Mouse (Mus musculus): ENCODE data around the gene Galnt10.

The Galnt10 gene

DNA sequence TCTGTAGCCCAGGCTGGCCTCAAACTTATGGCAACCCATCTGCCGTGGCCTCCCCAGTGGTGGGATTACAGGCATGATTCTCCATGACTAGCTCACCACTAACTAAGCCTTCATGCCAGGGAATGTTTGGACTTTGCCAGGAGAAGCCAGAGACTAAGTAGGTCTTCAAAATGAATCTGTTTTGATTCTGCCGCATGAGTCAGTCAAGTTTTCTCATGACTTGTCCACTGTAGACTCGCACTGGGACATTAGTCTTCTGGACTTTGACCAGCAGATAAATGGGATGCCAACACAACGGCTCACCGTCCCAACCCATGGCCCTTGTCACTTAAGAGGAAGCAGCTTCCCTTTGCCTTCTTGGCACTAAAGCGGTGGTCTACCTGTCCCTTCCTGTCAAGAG lies 49.2 kb downstream of the Galnt10 start:
- DNase-seq = no peak

DNA sequence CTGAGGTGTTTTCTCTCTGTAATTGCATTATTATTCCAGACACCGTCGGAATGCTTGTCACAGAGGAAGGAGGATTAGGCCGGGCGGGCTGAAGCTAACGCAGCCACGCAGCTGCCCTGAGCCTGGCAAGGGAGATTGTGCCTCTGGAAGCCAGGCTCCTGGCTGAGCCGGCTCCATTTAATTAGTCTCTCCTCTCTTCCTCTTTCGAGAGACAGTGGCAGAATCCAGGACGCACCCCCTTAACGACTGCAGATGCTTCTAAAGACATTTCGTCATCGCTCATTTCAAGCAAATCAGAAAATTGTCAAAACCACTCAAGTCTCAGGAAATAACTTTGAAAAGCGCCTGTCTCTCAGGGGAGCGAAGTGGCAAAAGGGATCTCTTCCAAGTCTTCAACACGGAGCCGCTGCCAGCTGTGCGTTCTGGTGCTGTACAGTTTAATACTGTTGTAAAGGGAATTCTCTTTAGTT lies 51.0 kb downstream of the Galnt10 start:
- no peak for DNase-seq

DNA sequence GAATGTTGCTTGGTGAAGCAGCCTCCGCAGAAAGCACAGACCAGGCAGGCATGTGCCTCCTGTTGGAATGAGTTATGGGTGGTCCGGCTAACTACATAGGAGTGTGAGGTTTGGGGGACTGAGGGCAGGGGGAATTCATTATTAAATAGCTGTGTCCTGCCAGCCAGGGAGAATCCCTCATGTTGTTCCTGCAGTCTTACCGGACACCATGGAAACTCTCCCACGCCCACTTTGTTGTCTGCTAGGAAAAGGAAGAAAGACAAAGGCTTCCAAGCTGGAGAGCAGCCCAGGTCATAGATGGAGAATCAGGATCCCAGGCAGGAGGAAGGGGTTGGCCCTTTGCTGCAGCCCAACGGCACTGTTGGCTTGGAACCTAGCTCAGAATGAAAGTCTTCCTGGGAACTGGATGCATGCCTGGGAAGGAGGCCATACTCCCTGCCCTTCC lies 51.6 kb downstream of the Galnt10 start:
- no peak for DNase-seq

GRCm38 (mm10) chr11:57700114-57700513 lies 54.9 kb downstream of the Galnt10 start:
- no peak for DNase-seq

GRCm38 (mm10) chr11:57701193-57701925 lies 56.1 kb downstream of the Galnt10 start:
- DNase-seq = peak; percentile 8

GRCm38 (mm10) chr11:57701956-57702355 lies 56.7 kb downstream of the Galnt10 start:
- no peak for DNase-seq

GRCm38 (mm10) chr11:57706620-57707019 lies 61.4 kb downstream of the Galnt10 start:
- DNase-seq = no peak

DNA sequence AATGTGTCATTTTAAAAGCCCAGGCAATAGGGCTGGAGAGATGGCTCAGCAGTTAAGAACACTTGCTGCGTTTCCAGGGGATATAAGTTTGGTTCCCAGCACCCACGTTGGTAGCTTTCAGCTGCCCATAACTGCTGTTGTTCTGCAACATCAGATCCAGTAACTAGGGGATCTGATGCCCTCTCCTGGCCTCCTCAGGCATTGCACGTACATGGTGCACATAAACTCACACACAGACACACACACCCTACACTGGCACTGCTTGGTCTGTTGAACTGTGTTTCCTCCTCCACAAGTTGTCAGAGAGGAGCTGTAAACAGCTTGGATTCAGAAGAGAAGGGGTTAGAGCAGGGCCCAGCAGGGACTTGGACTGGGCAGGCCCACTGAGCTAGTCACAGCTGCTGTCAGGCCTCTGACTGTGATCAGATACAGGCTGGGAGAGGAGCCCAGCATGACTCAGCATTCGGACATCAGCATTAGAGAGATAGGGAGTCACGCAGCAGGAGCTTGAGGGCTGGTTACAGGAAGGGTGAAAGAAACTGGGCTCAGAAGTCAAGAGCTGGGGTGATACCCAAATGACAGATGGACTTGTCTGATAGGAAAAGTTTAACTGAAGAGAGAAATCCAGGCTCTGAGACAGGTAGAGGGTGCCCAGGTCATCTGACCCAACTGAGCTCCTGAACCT lies 62.0 kb downstream of the Galnt10 start:
- no peak for DNase-seq

GRCm38 (mm10) chr11:57708174-57709154 lies 63.2 kb downstream of the Galnt10 start:
- no peak for DNase-seq

DNA sequence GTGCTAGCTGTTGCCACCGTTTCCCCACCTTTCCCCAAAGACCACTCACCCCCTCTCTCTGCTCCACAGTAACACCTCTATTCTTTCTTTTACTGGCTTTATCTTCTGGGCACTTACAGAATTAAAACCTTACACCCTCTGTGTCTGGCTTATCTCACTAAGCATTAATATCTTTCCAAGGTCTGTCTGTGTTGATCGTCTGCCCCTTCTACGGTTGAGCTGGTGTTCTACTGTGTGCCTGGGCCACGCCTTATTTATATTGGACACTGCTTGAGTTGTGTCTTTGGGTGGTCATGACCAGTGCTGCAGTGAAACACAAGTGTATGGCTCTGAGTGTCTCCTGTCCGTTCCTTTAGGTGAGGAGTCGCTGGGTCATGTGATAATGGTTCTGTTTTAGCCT lies 68.7 kb downstream of the Galnt10 start:
- DNase-seq = no peak

DNA sequence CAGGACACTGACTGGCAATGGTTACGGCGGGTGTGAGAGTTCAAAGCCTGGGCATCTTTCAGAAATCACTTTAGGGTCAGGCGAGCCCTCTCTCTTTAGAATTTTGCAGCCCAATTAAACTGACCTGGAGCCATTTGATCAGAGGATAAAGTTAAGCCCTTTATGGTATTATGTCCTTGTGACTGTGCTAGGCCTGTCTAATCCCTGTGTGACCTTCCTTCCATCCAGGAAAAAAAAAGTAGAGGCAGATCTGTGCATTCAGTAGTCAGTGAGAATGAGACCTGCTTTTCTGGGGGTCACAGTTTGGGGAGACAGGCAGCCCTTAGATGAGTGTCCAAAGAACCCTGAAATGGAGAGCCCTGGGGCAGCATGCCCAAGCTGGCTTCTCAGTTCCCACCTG lies 71.5 kb downstream of the Galnt10 start:
- no peak for DNase-seq

GRCm38 (mm10) chr11:57717432-57717831 lies 72.2 kb downstream of the Galnt10 start:
- no peak for DNase-seq

DNA sequence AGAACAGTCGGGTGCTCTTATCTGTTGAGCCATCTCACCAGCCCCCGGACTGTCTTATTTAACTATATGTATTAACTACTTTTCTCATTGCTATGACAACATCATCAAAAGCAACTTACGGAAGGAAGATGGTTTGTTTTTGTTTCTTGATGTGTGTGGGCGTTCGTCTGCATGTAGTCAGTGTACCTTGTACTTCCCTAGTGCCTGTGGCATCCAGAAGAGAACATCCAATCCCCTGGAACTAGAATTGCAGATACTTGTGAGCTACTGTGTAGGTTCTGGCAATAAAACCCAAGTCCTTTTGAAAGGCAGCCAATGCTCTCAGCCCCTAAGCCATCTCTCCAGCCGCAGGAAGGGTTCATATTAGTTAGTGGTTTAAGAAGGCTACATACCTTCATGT lies 72.8 kb downstream of the Galnt10 start:
- no peak for DNase-seq

- no peak for DNase-seq
Observed at GRCm38 (mm10) chr11:57719631-57720030, 74.4 kb downstream of the Galnt10 start.

- no peak for DNase-seq
Observed at GRCm38 (mm10) chr11:57720076-57720475, 74.8 kb downstream of the Galnt10 start.

- DNase-seq = no peak
Observed at GRCm38 (mm10) chr11:57724791-57725463, 79.7 kb downstream of the Galnt10 start.

- DNase-seq = no peak
Observed at GRCm38 (mm10) chr11:57725926-57726325, 80.7 kb downstream of the Galnt10 start.

DNA sequence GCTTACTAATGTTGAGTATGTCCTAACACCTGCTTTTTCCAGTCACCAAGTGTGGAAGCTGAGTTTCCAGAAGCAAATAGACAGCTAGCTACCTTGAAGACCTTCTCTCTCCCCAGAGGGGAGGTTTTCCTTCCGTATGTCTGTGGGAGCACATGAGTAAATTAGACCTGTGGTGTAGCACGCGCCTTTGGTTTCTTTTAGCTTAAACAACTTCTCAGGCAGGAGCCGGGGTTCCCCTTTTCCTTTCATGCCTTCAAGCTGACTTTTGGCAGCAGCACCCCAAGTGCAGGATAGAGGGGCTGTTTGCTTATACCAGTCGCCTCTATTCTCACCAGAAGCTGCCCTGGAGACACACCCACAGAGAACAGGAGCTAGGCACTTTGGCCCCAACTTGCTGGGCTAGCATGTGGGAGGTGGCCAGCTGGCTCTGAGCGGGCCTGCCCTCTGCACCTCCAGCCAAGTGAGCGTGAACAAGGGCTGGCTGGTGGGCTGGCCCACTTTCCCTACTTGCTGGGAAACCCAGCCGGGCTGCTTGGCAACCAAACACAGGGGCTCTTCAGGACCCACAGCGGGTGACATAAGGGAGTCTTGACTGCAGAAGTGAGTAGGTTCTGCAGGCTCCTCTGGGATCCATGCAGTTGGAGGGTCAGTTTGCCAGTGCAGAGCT lies 82.2 kb downstream of the Galnt10 start:
- peak; percentile 52 for DNase-seq

GRCm38 (mm10) chr11:57732410-57733281 lies 87.4 kb downstream of the Galnt10 start:
- no peak for DNase-seq

- DNase-seq = no peak
Observed at GRCm38 (mm10) chr11:57747294-57748080, 102.2 kb downstream of the Galnt10 start.

All from cerebellum, adult 9-11 months (tissue).